Mouse (Mus musculus) inflammation-experienced regulatory T-cells, adult 6 months (primary cell): ENCODE measurements around the gene Cops7a. TPM values are rescaled to one million over a fixed set of nuclear protein-coding genes. Genes with fewer than 3 reads are reported as not detected.
A peak's percentile ranks its signal among the peaks of the same experiment; 100 is the strongest.

Experiments used
- ATAC-seq: one replicate; pipeline ENCODE4 v1.8.0; 2017
- polyA plus RNA-seq, 3 experiments: library from polyadenylated mRNA; unstranded; fragments of 100-300 nt; shearing (Covaris generic); gene quantifications; one replicate each; pipeline ENCODE4 v1.2.1; 2017

Gene Cops7a
- 10 to 100 TPM; 36.7 to 65.7 (median 62.6) TPM for polyA plus RNA-seq

DNA sequence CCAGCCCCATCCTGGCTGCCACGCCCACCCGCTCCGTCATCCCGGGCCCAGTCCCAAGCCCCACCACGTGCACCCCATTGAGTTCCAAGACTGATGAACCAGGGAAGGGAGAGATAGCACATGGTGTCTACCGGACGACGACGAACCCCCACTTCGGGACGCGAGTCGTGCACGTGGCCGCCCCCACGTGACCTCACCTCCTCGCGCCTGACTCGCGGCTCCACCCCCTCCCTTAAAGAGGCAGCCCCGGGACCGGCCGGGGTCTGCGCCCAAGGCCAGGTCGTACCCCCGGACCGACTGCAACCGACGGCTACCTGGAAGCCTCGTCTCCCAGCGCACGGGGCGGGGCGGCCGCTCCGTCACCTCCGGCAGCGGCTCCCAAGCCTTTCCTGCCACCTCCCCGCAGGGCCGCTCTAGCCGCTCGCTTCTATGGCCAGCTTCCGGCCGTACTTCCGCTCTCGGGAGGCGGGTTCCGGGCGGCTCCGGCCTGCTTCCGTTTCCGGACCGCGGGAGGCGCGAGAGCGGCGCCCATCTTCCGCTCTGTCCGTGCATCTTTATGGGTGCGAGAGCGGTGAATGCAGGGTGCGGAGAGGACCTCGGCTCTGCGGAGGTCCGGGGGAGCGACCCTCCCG lies at the start of gene Cops7a:
Gene Cops7a (minus strand): TSS at position 451 of the 632 bp plus-strand sequence.
- ATAC-seq = peak; percentile 90

DNA sequence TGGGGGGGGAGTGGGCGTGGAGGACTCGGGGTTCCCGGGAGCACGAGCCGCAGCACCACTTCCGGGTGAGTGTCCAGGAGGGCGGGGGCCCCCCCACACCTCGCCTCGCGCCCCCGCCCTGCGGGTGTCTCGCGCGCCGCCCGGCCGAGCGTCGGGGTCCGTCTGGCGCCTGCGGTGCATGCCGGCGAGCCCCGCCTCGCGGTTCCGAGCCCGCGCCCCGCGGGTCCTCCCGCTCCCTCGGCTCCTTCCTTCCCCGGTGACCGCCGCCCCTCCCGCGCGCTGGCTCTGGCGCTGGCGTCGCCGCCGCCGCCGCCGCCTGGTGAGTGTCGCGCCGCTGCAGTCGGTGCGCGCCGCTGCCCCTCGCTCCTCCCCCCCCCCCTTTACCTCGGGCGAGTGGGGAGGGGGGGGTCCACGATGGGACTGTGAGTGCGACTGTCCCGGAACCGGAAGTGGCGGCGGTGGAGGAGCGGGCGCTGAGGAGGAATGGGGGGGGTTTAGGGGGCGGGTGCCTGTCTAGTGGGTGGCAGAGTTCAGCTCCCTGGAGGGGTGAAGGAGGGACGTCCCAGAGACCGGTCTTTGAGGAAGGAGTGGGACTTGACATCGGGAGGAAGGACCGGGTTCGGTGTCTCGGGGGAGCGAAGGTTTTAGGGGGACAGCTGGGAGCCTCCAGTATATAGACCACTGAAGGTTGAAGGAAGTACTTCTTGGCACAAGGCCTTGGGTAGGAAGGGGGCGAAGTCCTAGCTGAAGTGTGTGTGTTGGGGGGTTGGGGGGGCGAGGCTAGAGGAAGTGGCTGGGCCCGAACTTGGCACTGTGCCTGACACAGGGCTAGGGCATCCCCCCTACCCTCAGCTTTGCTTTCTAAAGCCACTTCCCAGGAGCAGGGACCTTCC lies 44.1 kb upstream of the Cops7a start:
- ATAC-seq = peak; percentile 50

DNA sequence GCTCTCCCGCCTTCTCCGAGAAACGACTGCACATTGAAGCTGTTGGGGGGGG lies 43.6 kb upstream of the Cops7a start, which contains the start of gene Zfp384:
Gene Zfp384 (plus strand): TSS at position 17 of the 52 bp plus-strand sequence.
- ATAC-seq = no peak

DNA sequence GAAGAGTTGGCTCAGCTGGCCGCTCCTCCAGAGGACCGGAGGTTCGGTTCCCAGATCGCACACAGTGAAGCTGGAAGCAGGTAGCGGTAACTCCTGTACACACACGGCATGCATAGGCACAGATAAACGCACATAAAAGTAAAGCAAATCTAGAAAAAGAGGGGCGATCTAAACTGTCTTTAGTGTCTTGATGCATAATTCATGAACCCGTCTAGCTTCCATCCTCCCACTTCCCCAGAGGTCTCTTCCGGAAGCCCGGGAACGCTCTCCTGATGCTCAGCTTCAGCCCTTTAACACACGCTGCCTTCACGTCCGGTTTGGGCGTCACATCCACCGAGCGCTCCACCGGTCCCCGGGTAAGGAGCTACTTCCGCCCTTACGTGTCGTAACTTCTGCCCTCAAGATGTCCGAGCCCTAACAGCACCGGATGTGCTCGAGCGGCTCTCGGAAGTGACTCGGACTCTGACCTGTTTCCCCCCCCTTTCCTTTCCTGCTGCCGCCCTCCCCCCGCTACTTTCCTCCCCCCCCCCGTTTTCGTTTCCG lies 43.3 kb upstream of the Cops7a start:
- ATAC-seq = peak; percentile 97

- no peak for ATAC-seq
These were observed 42.7 kb upstream of the Cops7a start for GRCm38 (mm10) chr6:125008060-125008459.

- ATAC-seq = no peak
These were observed 39.7 kb upstream of the Cops7a start for GRCm38 (mm10) chr6:125005086-125005485.

DNA sequence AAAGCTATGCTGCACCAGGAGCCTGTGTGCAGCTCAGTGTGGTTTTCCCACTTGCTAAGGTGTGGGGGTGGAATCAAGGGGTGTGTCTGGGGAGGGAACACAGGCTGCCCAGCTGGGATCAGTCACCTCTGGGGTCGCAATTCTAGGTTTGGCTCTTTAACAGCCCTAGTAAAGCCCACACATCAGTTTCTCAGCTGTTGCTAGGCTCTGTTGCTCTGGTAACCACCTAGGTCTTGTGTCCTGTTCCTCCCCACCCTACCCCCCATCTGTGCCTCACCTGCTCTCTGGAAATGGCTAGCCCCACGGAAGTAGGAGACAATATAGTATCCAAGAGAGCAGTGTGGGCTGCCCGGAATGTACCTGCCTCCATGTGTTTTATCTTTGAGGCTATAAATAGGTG lies 38.4 kb upstream of the Cops7a start:
- no peak for ATAC-seq

DNA sequence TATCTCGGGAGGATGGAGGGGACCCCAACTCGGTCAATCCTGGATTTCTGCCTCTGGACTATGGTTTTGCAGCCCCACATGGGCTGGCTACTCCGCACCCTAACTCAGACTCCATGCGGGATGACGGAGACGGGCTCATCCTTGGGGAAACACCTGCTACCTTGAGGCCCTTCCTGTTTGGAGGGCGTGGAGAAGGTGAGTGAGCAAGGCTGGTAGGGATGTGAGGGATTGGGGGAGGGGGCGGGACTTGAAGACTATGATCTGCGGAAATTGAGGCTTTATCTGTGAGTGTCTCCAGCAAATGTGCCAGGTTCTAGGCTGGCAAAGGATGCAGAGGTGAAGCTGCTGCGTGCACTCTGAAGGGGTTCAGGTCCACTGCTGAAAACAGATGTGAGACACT lies 34.2 kb upstream of the Cops7a start:
- no peak for ATAC-seq

DNA sequence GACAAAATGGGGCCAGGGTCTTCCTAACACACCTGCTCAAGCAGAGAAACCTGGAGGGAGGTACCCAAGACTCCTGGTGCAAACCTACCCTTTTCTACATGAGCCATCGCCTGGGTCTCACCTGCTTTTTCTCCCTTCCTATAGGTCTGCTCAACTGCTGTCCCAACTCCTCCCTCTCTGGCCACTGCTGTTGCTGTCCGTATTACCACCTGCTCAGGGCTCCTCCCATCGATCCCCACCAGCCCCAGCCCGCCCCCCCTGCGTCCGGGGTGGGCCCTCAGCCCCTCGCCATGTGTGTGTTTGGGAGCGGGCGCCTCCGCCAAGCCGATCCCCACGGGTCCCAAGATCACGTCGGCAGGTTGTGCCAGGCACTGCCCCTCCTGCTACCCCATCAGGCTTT lies 33.8 kb upstream of the Cops7a start:
- ATAC-seq = no peak

- no peak for ATAC-seq
These were observed 32.7 kb upstream of the Cops7a start for GRCm38 (mm10) chr6:124998066-124998465.

- peak; percentile 51 for ATAC-seq
These were observed 31.5 kb upstream of the Cops7a start, which contains the start of gene Pianp for GRCm38 (mm10) chr6:124996551-124997501. Pianp (plus strand) TSS chr6:124996694.

DNA sequence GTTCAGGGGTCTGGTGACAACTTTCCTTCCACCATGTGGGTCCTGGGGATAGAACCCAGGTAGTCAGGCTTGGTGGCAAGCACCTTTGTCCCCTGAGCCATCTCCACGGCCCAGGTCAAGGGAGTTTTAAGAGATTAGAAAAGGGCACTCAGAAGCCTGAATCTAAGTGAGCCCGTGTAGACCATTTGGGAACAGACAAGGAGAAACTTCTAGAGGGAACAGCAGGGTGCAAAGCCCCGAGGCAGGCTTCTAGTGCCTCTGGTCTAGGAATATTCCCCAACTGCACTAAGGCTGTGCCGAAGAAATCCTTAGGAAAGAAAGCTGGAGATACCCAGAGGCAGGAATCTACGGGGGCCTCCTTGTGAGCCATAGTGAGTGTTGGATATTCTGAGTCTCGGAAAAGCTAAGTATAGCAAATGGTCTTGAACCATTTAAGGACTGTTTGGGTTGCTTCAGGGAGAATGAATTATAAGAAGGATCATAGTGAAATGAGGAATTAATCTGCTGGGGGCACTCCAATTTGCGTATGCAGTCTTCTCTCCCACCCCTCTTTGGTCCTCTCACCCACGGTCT lies 30.6 kb upstream of the Cops7a start:
- no peak for ATAC-seq

GRCm38 (mm10) chr6:124995246-124995645 lies 29.9 kb upstream of the Cops7a start:
- ATAC-seq = no peak

- ATAC-seq = no peak
These were observed 28.5 kb upstream of the Cops7a start for GRCm38 (mm10) chr6:124993876-124994275.

GRCm38 (mm10) chr6:124993365-124993764 lies 28.0 kb upstream of the Cops7a start:
- ATAC-seq = no peak

DNA sequence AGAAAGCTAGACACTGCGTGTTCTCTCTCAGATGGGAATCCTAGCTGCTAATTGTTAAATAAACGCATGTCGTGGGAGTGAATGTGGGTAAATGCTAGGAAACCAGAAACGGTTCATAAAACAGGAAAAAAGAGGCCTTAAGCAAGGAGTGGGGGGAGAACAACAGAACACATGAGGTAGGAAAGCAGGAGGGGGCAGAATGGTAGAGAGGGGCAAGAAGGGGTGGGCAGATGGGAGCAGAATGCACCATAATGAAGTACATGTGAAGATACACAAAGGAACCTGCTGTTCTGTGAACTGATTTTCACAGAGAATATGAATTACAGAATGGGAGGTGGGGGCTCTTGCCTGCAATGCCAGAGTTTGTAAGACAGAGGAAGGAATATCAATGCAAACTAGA lies 26.9 kb upstream of the Cops7a start:
- no peak for ATAC-seq

- no peak for ATAC-seq
These were observed 2.4 kb upstream of the Cops7a start for GRCm38 (mm10) chr6:124967766-124968165.

DNA sequence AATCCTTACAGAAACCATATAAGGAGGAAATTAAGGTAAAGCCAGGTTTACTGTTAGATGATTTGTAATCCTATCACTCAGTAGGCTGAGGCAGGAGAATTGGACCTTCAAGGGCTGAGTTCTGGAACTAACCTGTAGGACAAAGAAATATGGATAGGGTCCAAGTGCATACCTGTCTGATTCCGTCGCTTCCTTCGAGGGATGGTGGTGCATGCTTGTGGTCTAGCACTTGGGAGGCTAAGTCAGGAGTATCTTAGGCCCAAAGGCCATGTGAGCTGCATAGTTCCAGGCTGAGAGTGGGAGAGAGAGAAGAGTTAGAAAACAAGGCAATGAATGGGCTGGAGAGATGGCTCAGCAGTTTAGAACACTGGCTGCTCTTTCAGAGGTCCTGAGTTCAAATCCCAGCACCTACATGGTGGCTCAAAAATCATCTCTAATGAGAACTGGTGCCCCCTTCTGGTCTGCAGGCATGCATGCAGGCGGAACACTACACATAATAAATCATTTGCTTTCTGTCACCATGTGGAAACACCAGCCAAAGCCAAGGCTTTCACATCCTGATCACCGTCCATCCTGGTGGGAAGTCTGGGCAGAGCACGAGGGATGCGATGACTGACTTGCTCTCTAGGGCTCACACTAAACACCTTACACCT lies 1.3 kb upstream of the Cops7a start:
- no peak for ATAC-seq

GRCm38 (mm10) chr6:124965747-124966146 lies 409 bp upstream of the Cops7a start:
- peak; percentile 24 for ATAC-seq

DNA sequence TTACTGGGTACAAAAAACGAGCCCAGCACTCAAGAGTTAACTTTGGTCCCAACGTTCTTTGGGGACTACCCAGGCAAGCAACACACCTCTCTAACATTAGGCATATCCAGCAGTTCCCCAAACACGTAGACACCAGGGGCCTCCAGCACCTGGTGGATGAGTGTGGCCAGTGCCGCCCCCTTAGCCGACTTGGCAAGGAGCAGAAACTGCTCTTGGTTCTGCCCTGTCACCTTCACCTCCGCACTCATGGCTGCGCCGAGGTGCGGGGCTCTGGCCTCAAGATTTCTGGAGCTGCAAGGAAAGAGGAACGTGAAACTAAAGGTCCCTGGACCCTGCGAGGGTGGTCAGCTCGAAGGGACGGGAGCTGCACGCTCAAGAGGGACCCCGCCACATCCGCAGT lies 700 bp downstream of the Cops7a start:
- ATAC-seq = peak; percentile 4

GRCm38 (mm10) chr6:124961021-124961420 lies 4.3 kb downstream of the Cops7a start:
- no peak for ATAC-seq

DNA sequence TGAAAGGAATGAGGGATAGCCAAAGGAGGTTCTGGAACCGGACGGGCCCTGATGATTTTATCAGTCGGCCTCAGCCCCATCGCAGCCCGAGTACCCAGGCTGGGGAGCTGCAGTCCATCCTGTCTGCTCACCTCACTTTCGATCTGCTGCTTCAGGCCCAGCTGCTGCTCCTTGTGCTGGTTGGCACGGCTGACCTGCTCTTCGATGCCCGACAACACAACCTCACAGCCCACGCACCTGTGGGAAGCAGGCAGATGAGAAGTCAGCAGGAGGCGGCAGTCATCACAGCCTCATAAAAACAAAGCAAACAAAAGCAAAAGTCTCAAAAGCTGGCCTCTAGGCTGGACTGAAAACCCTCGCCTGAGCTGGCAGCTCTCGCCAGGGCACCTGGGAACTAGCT lies 5.4 kb downstream of the Cops7a start:
- ATAC-seq = no peak
